Mouse (Mus musculus) neural tube, embryonic 15.5 days (tissue): ENCODE measurements at regions not wholly inside any gene's neighbourhood (a gene's known extent, or its start where the extent isn't known, plus 50 kb on each side); places are given as distances from the start of the nearest gene placed in this dataset.

Experiments
- ATAC-seq: fragments of 200-750 bp; cut with Nextera tagmentation; 2 replicates; pipeline ENCODE4 v1.8.0; 2017; ENCODE audit warnings: mild to moderate bottlenecking, moderate TSS enrichment, moderate library complexity; ENCODE audit not compliant: low FRiP score
- H3K27ac ChIP-seq: fragments of 300-500 bp; sonication (generic); replicated peaks from 2 replicates; pipeline ENCODE4 v1.5.1; 2015; ENCODE audit warnings: mild to moderate bottlenecking, inconsistent platforms
- H3K27me3 ChIP-seq: fragments of 300-500 bp; sonication (generic); replicated peaks from 2 replicates; pipeline ENCODE4 v1.6.1; 2015; ENCODE audit warnings: inconsistent platforms
- H3K36me3 ChIP-seq: fragments of 300-500 bp; sonication (generic); 2 replicates; pipeline ENCODE4 v1.6.1; 2015; ENCODE audit warnings: inconsistent platforms
- H3K4me1 ChIP-seq: fragments of 300-500 bp; sonication (generic); 2 replicates; pipeline ENCODE4 v1.6.1; 2015; ENCODE audit warnings: inconsistent platforms
- H3K4me2 ChIP-seq: fragments of 300-500 bp; sonication (generic); 2 replicates; pipeline ENCODE4 v1.6.1; 2015; ENCODE audit warnings: inconsistent platforms, mild to moderate bottlenecking, moderate library complexity
- H3K4me3 ChIP-seq: fragments of 300-500 bp; sonication (generic); replicated peaks from 2 replicates; pipeline ENCODE4 v1.5.1; 2015; ENCODE audit warnings: mild to moderate bottlenecking, inconsistent platforms
- H3K9ac ChIP-seq: fragments of 300-500 bp; sonication (generic); replicated peaks from 2 replicates; pipeline ENCODE4 v1.6.1; 2015; ENCODE audit warnings: mild to moderate bottlenecking, inconsistent platforms
- H3K9me3 ChIP-seq: fragments of 300-500 bp; sonication (generic); replicated peaks from 2 replicates; pipeline ENCODE4 v1.6.1; 2016; ENCODE audit warnings: inconsistent platforms
- WGBS: fragments of 180-500 bp; shearing (Covaris S2); methylation state at CpG from one replicate; pipeline ENCODE4 v1.1.7; 2015; ENCODE audit warnings: mixed read lengths; 5-methylcytosine and 5-hydroxymethylcytosine counted together

- 91% methylated on average over 8 of the region's 8 CpGs for WGBS
- no peak overlapping the region for H3K4me3 ChIP-seq
- no peaks in the 10 kb centered on the region for H3K9me3 ChIP-seq
- no peak overlapping the region for H3K4me2 ChIP-seq
- H3K27ac ChIP-seq, result no peak overlapping the region
- no peaks in the 10 kb centered on the region for H3K27me3 ChIP-seq
- H3K9ac ChIP-seq, result no peak overlapping the region
- H3K4me1 ChIP-seq, result peaks cover 11% of the 10 kb centered on the region
- ATAC-seq, result no peak
- no peaks in the 10 kb centered on the region for H3K36me3 ChIP-seq
Measured at GRCm38 (mm10) chr12:52408307-52408895, 95.4 kb upstream of the Arhgap5 start.

- Histone ChIP-seq H3K27me3 (no peaks in the 10 kb centered on the region), H3K9ac (no peak overlapping the region), H3K4me1 (peaks cover 11% of the 10 kb centered on the region), H3K4me2 (no peak overlapping the region), H3K9me3 (no peaks in the 10 kb centered on the region), H3K36me3 (no peaks in the 10 kb centered on the region), H3K27ac (no peak overlapping the region), H3K4me3 (no peak overlapping the region)
- ATAC-seq, result no peak
- 74% methylated on average over 3 of the region's 3 CpGs for WGBS
Measured at GRCm38 (mm10) chr12:52409221-52409620, 94.6 kb upstream of the Arhgap5 start.

- no peak overlapping the region for H3K4me3 ChIP-seq
- H3K9ac ChIP-seq, result no peak overlapping the region
- H3K27ac ChIP-seq, result no peak overlapping the region
Measured at GRCm38 (mm10) chr12:52412172-52412571, 91.6 kb upstream of the Arhgap5 start.

GRCm38 (mm10) chr12:52413046-52413473 is 90.7 kb upstream of the Arhgap5 start:
- no peak for ATAC-seq

More at GRCm38 (mm10) chr12:52412172-52412571, 91.6 kb upstream of the Arhgap5 start:
- ATAC-seq, result no peak
- Histone ChIP-seq H3K36me3 (no peaks in the 10 kb centered on the region), H3K4me1 (peaks cover 11% of the 10 kb centered on the region), H3K27me3 (no peaks in the 10 kb centered on the region), H3K4me2 (no peak overlapping the region), H3K9me3 (no peaks in the 10 kb centered on the region)
- 82% methylated on average over 4 of the region's 4 CpGs for WGBS

GRCm38 (mm10) chr12:52422729-52423128 is 81.0 kb upstream of the Arhgap5 start:
- H3K27me3 ChIP-seq, result no peaks in the 10 kb centered on the region
- no peaks in the 10 kb centered on the region for H3K4me1 ChIP-seq
- no peaks in the 10 kb centered on the region for H3K36me3 ChIP-seq
- no peak overlapping the region for H3K9ac ChIP-seq
- H3K4me3 ChIP-seq, result no peak overlapping the region
- H3K9me3 ChIP-seq, result no peaks in the 10 kb centered on the region
- no peak overlapping the region for H3K27ac ChIP-seq
- WGBS, result 100% methylated on average over 1 of the region's 1 CpGs
- ATAC-seq, result no peak
- no peak overlapping the region for H3K4me2 ChIP-seq

More at GRCm38 (mm10) chr12:52413046-52413473, 90.7 kb upstream of the Arhgap5 start:
- 20% methylated on average over 8 of the region's 8 CpGs for WGBS
- Histone ChIP-seq H3K4me3 (no peak overlapping the region), H3K27me3 (no peaks in the 10 kb centered on the region), H3K9me3 (no peaks in the 10 kb centered on the region), H3K4me1 (peaks cover 11% of the 10 kb centered on the region), H3K4me2 (0 out of 2 replicates have a peak overlapping the region, but pooled peaks have one; percentile 17), H3K9ac (no peak overlapping the region), H3K36me3 (no peaks in the 10 kb centered on the region), H3K27ac (no peak overlapping the region)

- no peaks in the 10 kb centered on the region for H3K27me3 ChIP-seq
- 85% methylated on average over 3 of the region's 3 CpGs for WGBS
- H3K4me1 ChIP-seq, result no peaks in the 10 kb centered on the region
- H3K9ac ChIP-seq, result no peak overlapping the region
- no peak for ATAC-seq
- no peaks in the 10 kb centered on the region for H3K36me3 ChIP-seq
- no peak overlapping the region for H3K4me3 ChIP-seq
- no peaks in the 10 kb centered on the region for H3K9me3 ChIP-seq
- no peak overlapping the region for H3K4me2 ChIP-seq
- H3K27ac ChIP-seq, result no peak overlapping the region
Measured at GRCm38 (mm10) chr12:52424336-52425034, 79.3 kb upstream of the Arhgap5 start.

- Histone ChIP-seq H3K4me1 (peaks cover 5% of the 10 kb centered on the region), H3K4me3 (no peak overlapping the region), H3K27me3 (no peaks in the 10 kb centered on the region; the same call in 1 of the 2 replicates), H3K4me2 (no peak overlapping the region), H3K36me3 (no peaks in the 10 kb centered on the region), H3K27ac (no peak overlapping the region), H3K9ac (no peak overlapping the region), H3K9me3 (no peaks in the 10 kb centered on the region)
- WGBS, result 75% methylated on average over 5 of the region's 5 CpGs
- ATAC-seq, result no peak
Measured at GRCm38 (mm10) chr12:52429935-52430334, 73.8 kb upstream of the Arhgap5 start.

GRCm38 (mm10) chr12:52431933-52432332 is 71.8 kb upstream of the Arhgap5 start:
- WGBS, result 87% methylated on average over 3 of the region's 3 CpGs
- Histone ChIP-seq H3K9ac (no peak overlapping the region), H3K27me3 (no peaks in the 10 kb centered on the region; the same call in 1 of the 2 replicates), H3K36me3 (no peaks in the 10 kb centered on the region), H3K4me1 (peaks cover 15% of the 10 kb centered on the region), H3K4me3 (no peak overlapping the region), H3K9me3 (no peaks in the 10 kb centered on the region), H3K4me2 (no peak overlapping the region), H3K27ac (no peak overlapping the region)
- no peak for ATAC-seq

- no peaks in the 10 kb centered on the region for H3K36me3 ChIP-seq
- ATAC-seq, result no peak
- H3K27ac ChIP-seq, result no peak overlapping the region
- H3K27me3 ChIP-seq, result no peaks in the 10 kb centered on the region; the same call in 1 of the 2 replicates
- H3K4me2 ChIP-seq, result no peak overlapping the region
- peaks cover 15% of the 10 kb centered on the region for H3K4me1 ChIP-seq
- H3K9ac ChIP-seq, result no peak overlapping the region
- no peaks in the 10 kb centered on the region for H3K9me3 ChIP-seq
- no peak overlapping the region for H3K4me3 ChIP-seq
- WGBS, result 90% methylated on average over 2 of the region's 2 CpGs
Measured at GRCm38 (mm10) chr12:52434021-52434420, 69.8 kb upstream of the Arhgap5 start.

GRCm38 (mm10) chr12:52435321-52435720 is 68.5 kb upstream of the Arhgap5 start:
- peak overlapping the region; percentile 42 for H3K4me2 ChIP-seq
- ATAC-seq, result peak; percentile 45
- WGBS, result 31% methylated on average over 5 of the region's 5 CpGs
- H3K27me3 ChIP-seq, result no peaks in the 10 kb centered on the region; the same call in 1 of the 2 replicates
- no peak overlapping the region for H3K27ac ChIP-seq
- H3K4me3 ChIP-seq, result 0 out of 2 replicates have a peak overlapping the region, but pooled peaks have one; percentile 2
- H3K9me3 ChIP-seq, result no peaks in the 10 kb centered on the region
- H3K9ac ChIP-seq, result no peak overlapping the region
- H3K36me3 ChIP-seq, result no peaks in the 10 kb centered on the region
- peaks cover 15% of the 10 kb centered on the region for H3K4me1 ChIP-seq

- Histone ChIP-seq H3K27me3 (no peaks in the 10 kb centered on the region; the same call in 1 of the 2 replicates), H3K4me2 (peak overlapping the region; percentile 42), H3K4me1 (peaks cover 15% of the 10 kb centered on the region), H3K9ac (no peak overlapping the region), H3K9me3 (no peaks in the 10 kb centered on the region), H3K27ac (no peak overlapping the region), H3K36me3 (no peaks in the 10 kb centered on the region), H3K4me3 (0 out of 2 replicates have a peak overlapping the region, but pooled peaks have one; percentile 2)
- ATAC-seq, result peak; percentile 80
- 42% methylated on average over 14 of the region's 16 CpGs for WGBS
Measured at GRCm38 (mm10) chr12:52435795-52436211, 68.0 kb upstream of the Arhgap5 start.

- no peak for ATAC-seq
- Histone ChIP-seq H3K4me2 (no peak overlapping the region), H3K4me3 (no peak overlapping the region), H3K36me3 (no peaks in the 10 kb centered on the region), H3K27ac (no peak overlapping the region), H3K4me1 (peaks cover 15% of the 10 kb centered on the region), H3K27me3 (no peaks in the 10 kb centered on the region; the same call in 1 of the 2 replicates), H3K9me3 (no peaks in the 10 kb centered on the region), H3K9ac (no peak overlapping the region)
- WGBS, result 89% methylated on average over 4 of the region's 4 CpGs
Measured at GRCm38 (mm10) chr12:52436941-52437340, 66.8 kb upstream of the Arhgap5 start.
